Mouse (Mus musculus) induced T-regulatory cell, adult 2 months (primary cell): Measurements from ENCODE around the gene Dhodh.

Experiments
- DNase-seq: peaks from one replicate; pipeline ENCODE4 v3.0.0-alpha.2; 2012; ENCODE audit warnings: low read depth

Gene Dhodh

DNA sequence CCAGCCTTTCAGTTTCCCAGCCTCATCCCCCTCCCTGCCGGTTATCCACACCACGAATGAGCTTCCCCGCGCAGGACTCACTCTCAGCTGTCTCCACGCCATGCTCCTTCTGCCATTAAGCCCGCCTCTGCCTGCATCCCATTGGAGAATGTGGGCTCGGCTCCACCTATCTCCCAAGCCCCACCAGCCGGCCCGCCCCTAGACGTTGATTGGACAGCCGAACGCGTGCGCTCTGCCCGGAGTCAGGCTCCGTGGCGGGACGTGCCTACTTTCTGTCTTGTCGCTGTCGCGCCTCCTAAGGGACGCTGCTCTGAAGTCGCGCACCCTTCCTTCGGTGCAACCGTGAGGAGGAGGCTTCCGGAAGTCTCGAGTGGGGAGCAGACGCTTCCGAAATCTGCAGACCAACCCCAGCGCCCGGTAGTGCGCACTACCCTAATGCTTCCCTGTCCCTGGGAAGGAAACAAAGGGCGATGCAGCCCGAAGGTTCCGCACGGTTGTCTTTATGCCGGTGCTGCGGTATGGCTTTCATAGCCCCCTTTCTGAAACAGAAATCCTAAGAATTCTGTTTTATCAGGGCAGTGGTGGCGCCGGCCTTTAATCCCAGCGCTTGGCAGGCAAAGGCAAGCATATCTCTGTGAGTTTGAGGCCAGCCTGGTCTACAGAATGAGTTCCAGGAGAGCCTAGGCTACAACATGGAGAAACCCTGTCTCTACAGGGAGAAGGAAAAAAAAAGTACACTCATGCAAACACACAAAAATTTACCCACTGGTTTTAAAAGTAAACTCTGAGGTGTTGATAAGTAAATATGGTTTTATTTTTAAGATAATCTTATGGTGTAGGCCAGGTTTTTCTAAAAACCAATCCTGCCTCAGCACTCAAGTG, at the start of gene Dhodh:
Gene Dhodh (minus strand): TSS at position 403 of the 882 bp plus-strand sequence.
- peak; percentile 97 for DNase-seq

- DNase-seq = no peak
Observed at GRCm38 (mm10) chr8:109656860-109657259, 48.4 kb upstream of the Dhodh start.

GRCm38 (mm10) chr8:109650801-109651200, 42.3 kb upstream of the Dhodh start:
- no peak for DNase-seq

GRCm38 (mm10) chr8:109648469-109648868, 40.0 kb upstream of the Dhodh start:
- DNase-seq = no peak

DNA sequence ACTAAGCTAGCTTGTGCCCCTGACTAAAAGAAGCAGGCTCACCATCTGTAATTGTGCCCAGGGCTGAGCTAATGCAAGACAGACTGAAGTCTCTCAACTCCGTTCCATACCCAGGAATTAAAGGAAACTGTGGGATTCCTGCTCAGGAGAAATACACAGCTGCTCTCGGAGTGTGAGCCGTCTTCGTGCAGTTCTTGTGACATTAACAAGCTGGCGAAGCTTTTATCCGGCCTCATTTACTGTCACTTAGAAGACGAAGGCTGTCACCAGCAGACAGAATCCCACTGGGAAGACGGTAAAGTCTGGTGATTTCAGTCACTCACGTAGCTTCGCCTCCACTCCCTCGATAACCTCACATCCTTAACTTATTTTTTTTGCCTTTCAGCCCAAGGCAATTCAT, 38.9 kb upstream of the Dhodh start:
- no peak for DNase-seq

GRCm38 (mm10) chr8:109641236-109641635, 32.8 kb upstream of the Dhodh start:
- DNase-seq = no peak

GRCm38 (mm10) chr8:109640410-109640809, 31.9 kb upstream of the Dhodh start:
- DNase-seq = no peak

GRCm38 (mm10) chr8:109638851-109639250, 30.4 kb upstream of the Dhodh start:
- DNase-seq = no peak

- no peak for DNase-seq
Observed at GRCm38 (mm10) chr8:109635146-109635545, 26.7 kb upstream of the Dhodh start.

DNA sequence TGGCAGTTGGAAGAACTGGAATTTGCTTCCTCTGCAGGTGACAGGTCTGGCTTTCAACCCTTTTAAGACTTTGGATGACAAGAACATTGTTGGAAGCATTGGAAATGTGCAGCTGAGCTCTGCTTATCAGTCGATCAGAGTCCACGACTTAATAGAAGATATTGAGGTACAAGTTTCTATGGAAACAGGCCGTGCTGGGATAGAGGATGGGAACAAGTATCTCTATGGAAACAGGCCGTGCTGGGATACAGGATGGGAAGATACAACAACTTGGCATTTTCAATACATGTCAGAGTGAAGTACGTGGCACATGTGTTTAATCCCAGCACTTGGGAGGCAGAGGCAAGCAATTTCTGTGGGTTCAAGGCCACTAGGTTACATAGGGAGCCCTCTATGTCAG, 24.0 kb upstream of the Dhodh start:
- DNase-seq = no peak

DNA sequence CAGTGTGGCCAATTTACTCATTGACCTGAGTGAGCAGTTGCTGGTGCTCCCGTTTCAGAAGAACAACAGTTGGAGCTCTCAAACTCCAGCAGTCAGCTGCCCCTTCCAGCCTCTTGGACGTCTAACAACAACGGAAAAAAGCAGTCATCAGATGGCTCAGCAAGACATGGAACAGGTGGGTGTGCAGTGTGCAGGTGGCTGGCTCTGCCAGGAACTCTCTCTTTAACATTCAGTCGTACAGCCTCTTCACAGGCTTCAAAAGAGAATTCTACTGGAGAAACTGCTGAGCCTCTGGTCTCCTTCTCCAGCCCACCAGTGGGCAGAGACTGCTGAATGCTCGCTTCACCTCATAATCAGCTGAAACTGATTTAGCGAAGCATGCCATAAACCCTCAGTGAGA, 20.2 kb upstream of the Dhodh start:
- DNase-seq = no peak

- no peak for DNase-seq
Observed at GRCm38 (mm10) chr8:109615569-109615968, 7.1 kb upstream of the Dhodh start.

- peak; percentile 69 for DNase-seq
Observed at GRCm38 (mm10) chr8:109614243-109615210, 6.1 kb upstream of the Dhodh start, which contains the start of gene Pkd1l3. Gene Pkd1l3, plus strand, starts transcription at chr8:109614517.

DNA sequence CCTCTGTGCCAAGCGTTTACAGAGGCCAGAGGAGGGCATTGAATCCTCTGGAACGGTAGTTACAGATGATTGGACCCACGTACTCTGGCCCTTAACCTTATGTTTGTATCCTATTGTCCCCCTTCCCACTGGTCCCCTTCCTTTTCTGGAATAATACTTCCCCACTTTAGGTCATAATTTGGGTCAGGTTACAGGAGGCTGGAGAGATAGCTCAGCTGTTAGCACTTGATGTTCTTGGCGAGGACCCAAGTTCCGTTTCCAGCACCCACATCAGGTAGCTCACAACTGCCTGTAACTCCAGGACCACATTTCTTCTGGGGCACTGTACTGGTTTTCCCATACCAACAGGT, 655 bp upstream of the Dhodh start:
- DNase-seq = no peak

DNA sequence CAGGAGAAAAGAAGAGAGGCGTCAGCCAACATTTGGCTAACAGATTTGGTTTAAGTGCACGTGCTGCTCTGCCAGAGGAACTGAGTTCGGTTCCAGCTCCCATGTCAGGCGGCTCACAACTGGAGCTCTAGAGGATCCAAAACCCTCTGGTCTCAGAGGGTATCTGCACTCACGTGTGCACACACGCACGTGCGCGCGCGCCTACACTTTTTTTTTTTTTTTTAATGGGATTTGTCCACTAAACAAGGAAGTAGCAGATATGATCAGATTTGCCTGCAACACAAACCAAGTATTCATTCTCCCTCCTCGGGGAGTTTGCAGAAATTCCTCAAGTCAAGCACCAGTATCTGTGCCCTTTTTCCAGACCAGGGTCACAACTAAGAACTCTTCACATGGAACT, 823 bp downstream of the Dhodh start:
- no peak for DNase-seq

GRCm38 (mm10) chr8:109606725-109607124, 1.7 kb downstream of the Dhodh start:
- no peak for DNase-seq

GRCm38 (mm10) chr8:109595854-109596253, 12.6 kb downstream of the Dhodh start:
- DNase-seq = peak; percentile 80

DNA sequence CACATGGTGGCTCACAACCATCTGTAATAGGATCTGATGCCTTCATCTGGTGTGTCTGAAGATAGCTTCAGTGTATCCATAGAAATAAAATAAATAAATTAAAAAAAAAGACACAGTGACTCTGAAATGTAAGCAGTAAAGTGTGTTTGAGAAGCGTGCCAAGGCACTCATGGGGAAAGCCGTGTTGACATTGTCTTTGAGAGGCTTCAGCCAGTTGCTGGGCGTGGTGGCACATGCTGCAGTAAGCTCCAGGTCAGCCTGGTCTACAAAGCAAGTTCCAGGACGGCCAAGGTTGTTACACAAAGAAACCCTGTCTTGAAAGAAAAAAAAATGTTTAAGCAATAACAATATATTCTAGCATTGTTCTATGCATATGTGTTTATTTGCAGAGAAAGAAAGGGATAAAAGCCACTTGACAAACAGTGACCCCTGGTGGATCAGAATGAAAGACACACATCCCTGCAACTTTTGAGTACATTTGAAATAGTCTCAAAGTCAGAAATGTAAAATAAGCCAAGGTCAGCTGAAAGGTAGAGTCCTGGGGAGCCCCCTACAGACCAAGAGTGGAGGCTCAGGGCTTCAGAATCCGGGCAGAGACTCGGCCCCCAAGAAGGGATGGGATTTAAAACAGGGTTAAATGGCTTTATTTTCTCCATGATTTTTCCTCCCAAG, 15.2 kb downstream of the Dhodh start:
- peak; percentile 58 for DNase-seq

- no peak for DNase-seq
Observed at GRCm38 (mm10) chr8:109592164-109592563, 16.3 kb downstream of the Dhodh start.

GRCm38 (mm10) chr8:109591367-109591766, 17.1 kb downstream of the Dhodh start:
- DNase-seq = no peak

DNA sequence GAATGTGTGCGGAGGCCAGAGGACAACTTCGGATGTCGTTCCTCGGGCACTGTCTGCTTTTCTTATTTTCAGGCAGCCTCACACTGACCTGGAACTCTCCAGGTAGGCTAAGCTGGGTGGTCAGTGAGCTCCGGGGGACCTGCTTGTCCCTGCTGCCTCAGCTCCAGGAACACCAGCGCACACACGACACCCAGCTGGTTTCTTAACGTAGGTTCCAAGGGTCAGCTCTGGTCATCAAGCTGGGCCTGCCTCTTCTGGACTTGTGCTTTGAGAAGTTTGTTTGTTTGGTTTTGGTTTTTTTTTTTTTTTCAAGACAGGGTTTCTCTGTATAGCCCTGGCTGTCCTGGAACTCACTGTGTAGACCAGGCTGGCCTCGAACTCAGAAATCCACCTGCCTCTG, 17.6 kb downstream of the Dhodh start:
- no peak for DNase-seq

- no peak for DNase-seq
Observed at GRCm38 (mm10) chr8:109586972-109587504, 21.4 kb downstream of the Dhodh start.
